Mouse (Mus musculus): ENCODE measurements at regions not wholly inside any gene's neighbourhood (a gene's known extent, or its start where the extent isn't known, plus 50 kb on each side); places are given as distances from the start of the nearest gene placed in this dataset.

DNA sequence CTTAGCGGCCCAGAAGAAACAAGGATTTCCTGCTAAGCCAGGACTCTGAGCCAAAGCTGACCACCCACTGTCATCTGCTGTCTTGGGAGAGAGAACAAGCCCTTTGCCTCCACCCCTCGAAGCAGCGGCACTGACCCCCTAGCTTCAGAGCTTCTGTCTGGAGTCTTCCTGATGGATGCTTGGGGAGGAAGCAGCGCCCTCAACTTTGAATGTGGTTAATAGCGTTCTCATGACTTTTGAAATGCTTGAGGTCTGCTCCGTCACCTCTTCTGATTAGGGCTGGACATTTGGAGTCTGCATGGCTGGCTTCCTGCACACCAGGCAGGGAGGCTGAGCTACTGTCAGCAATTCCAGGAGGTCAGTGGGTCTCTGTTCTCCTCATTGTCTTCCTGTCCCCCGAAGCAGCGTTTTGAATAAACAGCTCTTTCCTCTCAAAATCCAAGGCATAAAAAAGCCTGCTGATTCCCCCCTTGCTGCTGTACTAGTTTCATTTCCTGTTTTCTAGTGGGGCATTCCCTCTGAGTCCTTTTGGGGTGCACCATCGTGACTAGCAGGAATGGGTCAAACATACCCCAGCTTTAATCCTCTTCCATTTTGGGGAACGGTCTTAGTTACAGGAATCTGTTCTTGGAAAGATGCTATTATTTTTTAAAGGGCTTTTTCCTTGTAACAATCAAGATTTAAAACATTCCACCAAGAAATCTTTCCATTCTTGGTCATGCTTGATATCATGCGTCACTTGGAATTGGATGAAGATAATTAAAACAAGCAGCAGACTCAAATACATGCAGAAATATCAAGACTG lies 256.0 kb downstream of the Ankrd16 start:
- DNase-seq (ENCODE audit: low read depth), result no peak

DNA sequence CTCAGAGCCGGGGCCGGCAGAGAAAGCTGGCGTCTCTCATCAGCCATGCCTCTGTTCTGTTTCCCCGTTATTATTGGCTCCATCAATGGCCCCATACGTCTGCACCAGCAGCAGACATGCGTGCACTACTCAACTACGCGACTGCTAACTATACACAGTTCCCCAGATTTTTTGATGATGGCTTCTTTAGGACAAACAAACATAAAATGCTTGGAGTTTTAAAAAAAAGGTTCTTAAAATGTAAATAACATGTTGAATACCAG lies 256.6 kb downstream of the Ankrd16 start:
- DNase-seq (ENCODE audit: low read depth), result no peak

DNA sequence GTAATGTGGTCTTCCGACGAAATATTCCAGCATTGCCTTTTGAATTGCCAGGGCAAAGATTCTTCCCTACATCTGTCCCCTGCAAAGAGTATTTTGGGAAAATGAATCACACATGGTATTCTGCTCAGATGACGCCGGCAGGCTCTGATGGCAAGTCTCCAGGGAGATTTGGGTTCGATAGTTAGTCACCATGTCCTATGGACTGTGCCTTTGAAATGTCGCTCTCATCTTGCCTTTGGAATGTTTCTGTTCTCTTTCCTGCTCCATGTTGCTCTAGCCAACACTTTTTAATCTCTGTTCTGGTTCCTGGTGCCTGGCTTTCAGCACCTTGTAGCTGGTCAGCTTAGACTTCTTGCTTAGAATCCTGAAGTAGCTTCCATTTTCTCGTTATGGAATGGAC lies 252.3 kb downstream of the Itga8 start:
- DNase-seq (ENCODE audit: low read depth), result no peak

DNA sequence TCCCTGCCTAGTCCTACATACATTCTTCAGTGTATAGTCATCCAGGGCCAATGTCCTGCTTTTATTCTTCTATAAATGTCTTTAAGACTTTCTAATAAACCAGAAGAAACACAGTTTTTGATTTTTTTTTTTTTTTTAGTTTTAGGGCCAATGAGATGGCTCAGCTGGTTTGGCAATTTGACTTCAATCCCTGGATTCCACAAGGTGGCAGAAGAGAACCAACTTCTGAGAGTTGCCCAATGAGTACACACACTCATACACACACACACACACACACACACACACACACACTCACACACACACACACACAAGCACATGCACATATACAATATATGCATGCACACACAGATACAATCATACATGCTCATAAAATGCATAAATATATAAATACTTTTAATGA lies 251.8 kb downstream of the Itga8 start:
- no peak for DNase-seq (ENCODE audit: low read depth)

DNA sequence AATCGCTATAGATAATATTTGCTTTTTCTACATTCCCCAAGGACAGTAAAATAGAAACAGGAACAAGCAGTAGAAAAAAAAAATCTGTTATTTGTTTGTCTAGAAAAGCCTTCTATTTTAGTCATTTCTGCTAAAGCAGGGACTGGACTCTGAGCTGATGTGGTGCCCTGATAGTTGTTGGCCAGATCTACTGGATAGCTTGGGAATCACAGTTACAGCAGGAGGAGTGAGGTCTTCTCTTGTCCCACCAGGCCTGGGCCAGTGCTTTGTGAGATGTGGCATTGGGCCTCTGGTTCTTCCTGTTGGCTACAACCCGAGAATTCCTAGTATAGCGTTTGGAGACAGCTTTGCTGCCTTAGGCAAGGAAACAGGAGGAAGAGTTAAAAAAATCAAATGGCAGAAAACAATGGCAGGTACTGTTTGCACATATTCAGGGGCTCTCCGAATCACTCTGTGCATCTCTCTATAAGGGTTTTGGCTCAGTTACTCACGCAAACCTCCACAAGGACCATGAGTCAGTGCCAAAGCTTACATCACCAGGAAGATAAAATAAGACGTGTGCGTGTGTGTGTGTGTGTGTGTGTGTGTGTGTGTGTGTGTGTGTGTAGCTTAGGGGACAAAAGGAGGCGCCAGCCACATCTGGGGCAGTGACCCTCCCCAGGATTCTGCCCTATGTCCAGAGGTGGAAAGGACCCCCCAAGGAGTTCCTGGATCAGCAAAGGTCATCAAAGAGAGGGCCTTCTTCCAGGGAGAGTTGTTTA lies 248.1 kb downstream of the Itga8 start:
- DNase-seq (ENCODE audit: low read depth), result no peak

DNA sequence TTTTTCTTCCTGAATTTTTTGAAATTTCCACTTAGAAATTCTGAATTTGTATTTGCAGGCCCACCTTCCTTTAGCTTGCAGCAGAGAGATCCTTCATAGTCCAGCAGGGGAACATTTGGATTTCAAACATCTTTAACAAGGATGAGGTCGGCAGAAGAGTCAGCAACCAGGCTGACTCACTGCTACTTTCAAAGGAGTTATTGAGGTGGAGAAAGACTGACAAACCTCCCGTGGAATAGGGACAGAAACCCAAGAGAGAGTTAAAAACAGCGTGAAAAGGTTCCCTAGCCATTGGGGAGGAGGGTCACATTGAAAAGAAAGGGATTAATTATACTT lies 247.6 kb downstream of the Itga8 start:
- DNase-seq (ENCODE audit: low read depth), result no peak
